Mouse (Mus musculus) stomach, postnatal 0 days (tissue): ENCODE data around the gene Lemd1.

ENCODE experiments used
- CTCF ChIP-seq: IDR thresholded peaks from 2 replicates; pipeline ENCODE4 v1.5.1; 2016; ENCODE audit warnings: antibody characterized with exemption, low read depth, mild to moderate bottlenecking, moderate library complexity
- EP300 ChIP-seq: optimal IDR thresholded peaks from 2 replicates; pipeline ENCODE3; 2016; ENCODE audit warnings: antibody characterized with exemption

DNA sequence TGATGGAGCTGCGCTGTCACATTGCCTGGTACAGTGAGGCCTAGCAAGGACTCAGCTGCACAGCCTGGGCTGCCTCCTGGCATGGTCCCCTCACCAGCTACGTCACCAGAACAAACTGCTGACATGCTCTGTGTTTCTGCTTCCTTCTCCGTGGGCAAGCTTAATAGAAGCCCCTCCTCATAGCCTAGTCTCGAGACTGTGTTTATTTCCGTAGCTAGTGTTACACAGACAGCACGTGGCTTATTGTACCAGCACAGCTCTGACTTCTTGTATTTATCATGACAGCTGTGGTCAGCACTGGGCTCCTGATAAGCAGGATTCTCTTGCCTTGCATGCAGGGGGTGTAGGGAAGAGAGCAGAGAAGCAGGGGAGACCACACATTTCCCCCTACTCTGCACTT, 54.9 kb downstream of the Lemd1 start:
- no peak for TF ChIP-seq CTCF
- no peak for TF ChIP-seq EP300
